Mouse (Mus musculus) frontal cortex, postnatal 14 days (tissue): ENCODE results near the gene Dio1.

Experiments
- DNase-seq, 2 experiments: peaks; one replicate each; pipeline ENCODE4 v3.0.0; 2022; ENCODE audit warnings: low spot score in 2 of 2

Gene Dio1

DNA sequence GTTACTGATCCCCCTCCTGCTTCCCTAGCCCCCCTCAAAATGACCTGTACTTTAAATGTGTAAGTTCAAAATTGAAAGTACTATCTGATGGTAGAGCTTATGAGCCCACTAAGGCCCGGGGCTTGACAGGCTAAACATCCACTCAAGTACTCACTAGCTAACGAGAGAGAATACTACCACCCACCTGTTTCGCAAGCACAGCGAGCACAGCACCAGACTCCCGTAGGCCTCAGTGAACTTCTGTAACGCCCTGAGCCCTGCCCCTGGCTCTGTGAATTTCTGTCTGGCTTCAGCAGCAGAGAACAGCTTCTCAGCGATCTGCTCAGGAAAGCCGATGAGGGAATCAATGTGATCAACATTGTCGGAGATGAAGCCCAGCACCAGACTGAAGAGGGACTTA lies 59.9 kb downstream of the Dio1 start:
- no peak for DNase-seq

DNA sequence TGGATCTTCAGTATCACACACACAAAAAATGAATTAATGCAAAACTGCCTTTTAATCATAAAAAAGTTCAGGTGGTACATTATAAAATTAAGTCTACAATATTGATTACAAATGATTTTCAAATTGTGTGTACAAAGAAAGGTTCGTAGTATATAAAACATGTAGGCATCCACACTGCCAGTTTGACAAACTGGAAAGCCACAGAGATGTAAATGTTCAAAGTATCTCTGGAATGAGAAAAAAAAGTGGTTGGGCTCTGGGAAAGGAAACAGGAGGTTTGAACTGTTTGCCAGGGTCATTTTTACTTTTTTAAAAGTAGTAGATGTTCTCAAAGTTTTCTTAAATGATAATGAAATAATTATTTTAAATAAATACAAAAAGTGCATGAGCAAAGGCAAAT lies 60.9 kb downstream of the Dio1 start:
- DNase-seq = no peak

DNA sequence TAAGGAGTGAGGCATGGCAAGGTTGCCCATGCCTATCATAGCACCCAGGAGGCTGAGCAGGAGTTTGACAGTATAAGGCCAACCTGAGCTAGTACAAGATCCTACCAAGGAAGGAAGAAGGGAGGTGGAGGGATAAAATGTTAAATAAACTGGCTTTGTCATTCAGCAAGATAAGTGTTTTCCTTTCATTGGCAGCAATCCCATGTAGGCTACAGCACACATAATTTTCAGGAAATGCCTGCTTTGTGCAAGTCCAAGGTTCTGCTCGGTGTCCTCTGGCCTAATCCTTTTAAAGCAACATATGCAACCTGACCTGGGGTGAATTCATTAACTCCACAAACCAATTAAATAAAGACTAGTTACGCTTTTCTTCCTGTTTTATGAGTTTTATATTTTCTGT lies 61.6 kb downstream of the Dio1 start:
- DNase-seq = no peak

DNA sequence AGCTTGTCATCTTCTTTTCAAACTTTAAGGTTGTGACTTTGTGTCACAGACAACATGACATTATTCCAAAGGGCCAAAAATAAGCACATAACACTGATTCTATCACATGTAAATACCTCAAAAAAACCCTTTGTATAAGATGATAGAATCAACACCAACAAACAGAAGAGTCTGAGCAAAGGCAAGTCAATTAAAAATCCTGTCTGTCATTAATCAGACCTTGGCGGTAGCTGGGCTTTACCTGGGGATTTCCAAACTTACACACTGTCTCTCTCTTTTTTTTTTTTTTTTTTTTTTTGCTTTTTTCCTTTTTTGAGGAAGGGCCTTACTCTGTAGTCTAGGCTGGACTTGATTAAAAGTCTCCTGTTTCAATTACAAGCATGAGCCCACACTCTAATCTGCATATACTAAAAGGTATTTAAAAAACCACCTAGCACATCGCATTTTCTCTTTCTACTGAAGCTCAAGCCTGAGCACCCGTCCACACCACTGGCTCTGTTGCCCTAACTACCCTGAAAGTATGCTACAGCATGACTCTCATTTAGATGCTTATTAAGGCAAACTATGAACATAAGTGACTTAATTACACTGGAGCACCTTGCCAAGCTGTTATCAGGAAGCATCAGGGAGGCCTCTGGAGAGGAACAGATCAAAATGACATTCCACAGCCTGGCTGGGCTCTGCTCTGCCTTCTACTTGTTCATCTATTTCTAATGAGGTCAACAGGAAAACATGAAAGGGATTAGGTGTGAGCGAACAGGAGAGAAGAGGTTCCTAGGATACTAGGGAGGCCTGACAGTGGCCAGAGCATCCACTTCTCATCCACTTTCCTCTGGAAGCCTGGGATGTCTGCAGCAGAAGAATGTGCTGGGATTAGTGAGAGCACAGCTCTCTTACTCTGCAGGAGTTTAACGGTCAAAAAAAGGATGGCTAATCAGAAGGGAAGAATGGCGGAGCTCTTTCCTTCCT lies 63.3 kb downstream of the Dio1 start:
- no peak for DNase-seq
